Mouse (Mus musculus): Measurements from ENCODE around the gene 4930455H04Rik.

4930455H04Rik gene

GRCm38 (mm10) chr3:116967436-116967835 is 631 bp upstream of the 4930455H04Rik start:
- no peak for DNase-seq (ENCODE audit: low read depth)

- no peak for DNase-seq (ENCODE audit: low read depth)
Observed at GRCm38 (mm10) chr3:116968540-116968997, 502 bp downstream of the 4930455H04Rik start, which contains the start of gene Palmd. Palmd (minus strand) TSS chr3:116968987.

- DNase-seq (ENCODE audit: low read depth): no peak
Observed at GRCm38 (mm10) chr3:116969003-116969402, 936 bp downstream of the 4930455H04Rik start.

- no peak for DNase-seq (ENCODE audit: low read depth)
Observed at GRCm38 (mm10) chr3:116969786-116970185, 1.7 kb downstream of the 4930455H04Rik start.

- no peak for DNase-seq (ENCODE audit: low read depth)
Observed at GRCm38 (mm10) chr3:116981811-116982575, 13.9 kb downstream of the 4930455H04Rik start.

GRCm38 (mm10) chr3:116985042-116985455 is 17.0 kb downstream of the 4930455H04Rik start:
- DNase-seq (ENCODE audit: low read depth): no peak

GRCm38 (mm10) chr3:116985741-116986140 is 17.7 kb downstream of the 4930455H04Rik start:
- no peak for DNase-seq (ENCODE audit: low read depth)

- DNase-seq (ENCODE audit: low read depth): no peak
Observed at GRCm38 (mm10) chr3:116986451-116986850, 18.4 kb downstream of the 4930455H04Rik start.

- no peak for DNase-seq (ENCODE audit: low read depth)
Observed at GRCm38 (mm10) chr3:116988221-116988620, 20.2 kb downstream of the 4930455H04Rik start.

GRCm38 (mm10) chr3:116991180-116991579 is 23.1 kb downstream of the 4930455H04Rik start:
- DNase-seq (ENCODE audit: low read depth): no peak

GRCm38 (mm10) chr3:116993011-116993410 is 24.9 kb downstream of the 4930455H04Rik start:
- no peak for DNase-seq (ENCODE audit: low read depth)

GRCm38 (mm10) chr3:117001686-117002485 is 33.8 kb downstream of the 4930455H04Rik start:
- no peak for DNase-seq (ENCODE audit: low read depth)

- DNase-seq (ENCODE audit: low read depth): no peak
Observed at GRCm38 (mm10) chr3:117003379-117003778, 35.3 kb downstream of the 4930455H04Rik start.

GRCm38 (mm10) chr3:117006636-117007035 is 38.6 kb downstream of the 4930455H04Rik start:
- DNase-seq (ENCODE audit: low read depth): no peak

GRCm38 (mm10) chr3:117007340-117007739 is 39.3 kb downstream of the 4930455H04Rik start:
- DNase-seq (ENCODE audit: low read depth): no peak

- DNase-seq (ENCODE audit: low read depth): no peak
Observed at GRCm38 (mm10) chr3:117010182-117010581, 42.1 kb downstream of the 4930455H04Rik start.

- DNase-seq (ENCODE audit: low read depth): no peak
Observed at GRCm38 (mm10) chr3:117020319-117020718, 52.3 kb downstream of the 4930455H04Rik start.

GRCm38 (mm10) chr3:117021907-117022306 is 53.8 kb downstream of the 4930455H04Rik start:
- DNase-seq (ENCODE audit: low read depth): no peak

GRCm38 (mm10) chr3:117024111-117024510 is 56.0 kb downstream of the 4930455H04Rik start:
- DNase-seq (ENCODE audit: low read depth): no peak

GRCm38 (mm10) chr3:117024557-117024956 is 56.5 kb downstream of the 4930455H04Rik start:
- DNase-seq (ENCODE audit: low read depth): no peak

GRCm38 (mm10) chr3:117025421-117025820 is 57.4 kb downstream of the 4930455H04Rik start:
- no peak for DNase-seq (ENCODE audit: low read depth)

Measured in c-Kit-positive CD71-positive TER-119-negative erythroid progenitor cells, embryonic 14.5 days (primary cell).